ENCODE assay signal across 13 mouse cellular contexts in the genomic region with DNA sequence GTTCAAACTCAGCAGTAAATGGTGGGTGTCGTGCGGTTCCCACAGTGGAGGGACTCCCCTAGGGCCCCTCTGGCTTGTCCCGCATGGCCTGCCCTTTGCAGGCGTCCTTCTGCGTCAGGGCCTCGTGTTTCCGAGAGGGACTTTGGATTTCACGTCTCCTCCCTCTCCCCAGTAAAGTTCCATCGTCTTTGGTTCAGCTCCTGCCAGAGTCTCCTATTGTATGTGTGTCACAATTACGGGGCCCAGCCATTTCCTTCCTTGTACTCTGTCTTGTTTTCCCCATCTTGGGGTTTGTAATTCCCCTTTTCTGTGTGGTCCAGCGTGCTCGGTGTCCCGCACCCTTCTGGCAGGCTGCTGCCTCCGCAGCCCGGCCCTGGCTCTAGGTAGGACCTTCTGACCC. TPM values are rescaled to one million over a fixed set of nuclear protein-coding genes. Genes with fewer than 3 reads are reported as not detected.
DNase-seq lines count a peak whose midpoint lies in the region; ATAC-seq and TF ChIP-seq lines count a peak whose summit lies in the region.
"Had no signal": no experiment of that assay in that cellular context is flagged by ENCODE, and none has a peak within 500 bp of the region (broad histone marks: within the 10 kb centered on the region; RNA-seq: fewer than 3 reads in every experiment).

No protein-coding gene starts in this region.

- H3K27ac ChIP-seq in heart, embryonic 13.5 days (replicated peaks), result 0 out of 2 replicates have a peak overlapping the region, but pooled peaks have one; percentile 15
- peak overlapping the region; percentile 46; the same call in 1 of the 2 replicates for H3K27ac ChIP-seq in midbrain, embryonic 10.5 days (replicated peaks)
- H3K27ac ChIP-seq in midbrain, postnatal 0 days (ENCODE audit: low read depth, low read length), result no peak overlapping the region
- peak overlapping the region; percentile 59 for H3K27ac ChIP-seq in liver, embryonic 15.5 days (replicated peaks)
- peak overlapping the region; percentile 21; the same call in 1 of the 2 replicates for H3K27ac ChIP-seq in stomach, embryonic 16.5 days (ENCODE audit: low read length)
- H3K27ac ChIP-seq: hindbrain, embryonic 12.5 days; limb, embryonic 12.5 days; midbrain, embryonic 15.5 days had no signal

- no peak overlapping the region for H3K9ac ChIP-seq in heart, embryonic 13.5 days
- H3K9ac ChIP-seq in midbrain, postnatal 0 days (replicated peaks; ENCODE audit: low read length, poor library complexity, severe bottlenecking), result no peak overlapping the region
- no peak overlapping the region for H3K9ac ChIP-seq in liver, embryonic 15.5 days
- 0 out of 2 replicates have a peak overlapping the region, but pooled peaks have one; percentile 5 for H3K9ac ChIP-seq in stomach, embryonic 16.5 days (ENCODE audit: low read length)
- H3K9ac ChIP-seq: hindbrain, embryonic 12.5 days; limb, embryonic 12.5 days; midbrain, embryonic 15.5 days had no signal

- H3K9me3 ChIP-seq in heart, embryonic 13.5 days, result no peaks in the 10 kb centered on the region
- H3K9me3 ChIP-seq in midbrain, embryonic 10.5 days (replicated peaks), result no peaks in the 10 kb centered on the region
- H3K9me3 ChIP-seq in midbrain, postnatal 0 days (ENCODE audit: low read length), result no peaks in the 10 kb centered on the region
- H3K9me3 ChIP-seq in liver, embryonic 15.5 days (replicated peaks), result no peaks in the 10 kb centered on the region
- no peaks in the 10 kb centered on the region for H3K9me3 ChIP-seq in stomach, embryonic 16.5 days (replicated peaks; ENCODE audit: control insufficient read depth, low read length)
- H3K9me3 ChIP-seq: hindbrain, embryonic 12.5 days; limb, embryonic 12.5 days; midbrain, embryonic 15.5 days had no signal

- ATAC-seq in heart, embryonic 13.5 days (ENCODE audit: extremely low read depth, insufficient number of reproducible peaks, low FRiP score, low TSS enrichment), result no peak
- ATAC-seq in midbrain, postnatal 0 days (ENCODE audit: low FRiP score), result no peak
- no peak for ATAC-seq in liver, embryonic 15.5 days (ENCODE audit: insufficient read depth)
- ATAC-seq in stomach, embryonic 16.5 days (ENCODE audit: insufficient read depth, low FRiP score), result no peak
- ATAC-seq: midbrain, embryonic 15.5 days had no signal

- 0 out of 2 replicates have a peak, but pooled peaks cover 3% of the 10 kb centered on the region for H3K36me3 ChIP-seq in heart, embryonic 13.5 days
- H3K36me3 ChIP-seq in midbrain, embryonic 10.5 days, result peaks cover 5% of the 10 kb centered on the region
- H3K36me3 ChIP-seq in midbrain, postnatal 0 days (ENCODE audit: insufficient read depth, low read length), result no peaks in the 10 kb centered on the region
- H3K36me3 ChIP-seq in liver, embryonic 15.5 days (replicated peaks), result no peaks in the 10 kb centered on the region
- H3K36me3 ChIP-seq in stomach, embryonic 16.5 days (ENCODE audit: control insufficient read depth, insufficient read depth, low read length), result no peaks in the 10 kb centered on the region
- H3K36me3 ChIP-seq: hindbrain, embryonic 12.5 days; midbrain, embryonic 15.5 days had no signal

- 78% methylated on average over 15 of the region's 15 CpGs for WGBS in heart, embryonic 13.5 days
- WGBS in midbrain, embryonic 10.5 days, result 71% methylated on average over 15 of the region's 15 CpGs
- WGBS in midbrain, postnatal 0 days, result 54% methylated on average over 15 of the region's 15 CpGs
- WGBS in liver, embryonic 15.5 days (ENCODE audit: insufficient replicate concordance), result 45% methylated on average over 15 of the region's 15 CpGs
- 67% methylated on average over 15 of the region's 15 CpGs for WGBS in stomach, embryonic 16.5 days

- TF ChIP-seq CTCF in midbrain, postnatal 0 days (IDR thresholded peaks at IDR 0.05), result no peak

- H3K4me1 ChIP-seq in heart, embryonic 13.5 days, result peaks cover 81% of the 10 kb centered on the region
- H3K4me1 ChIP-seq in midbrain, embryonic 10.5 days, result peaks cover 94% of the 10 kb centered on the region
- H3K4me1 ChIP-seq in midbrain, postnatal 0 days (ENCODE audit: insufficient read depth, low read length), result peaks cover 5% of the 10 kb centered on the region
- H3K4me1 ChIP-seq in liver, embryonic 15.5 days (replicated peaks), result peaks cover 94% of the 10 kb centered on the region
- peaks cover 58% of the 10 kb centered on the region for H3K4me1 ChIP-seq in stomach, embryonic 16.5 days (ENCODE audit: control insufficient read depth, insufficient read depth, low read length)

- H3K27me3 ChIP-seq in heart, embryonic 13.5 days (replicated peaks), result no peaks in the 10 kb centered on the region
- no peaks in the 10 kb centered on the region for H3K27me3 ChIP-seq in midbrain, embryonic 10.5 days (ENCODE audit: low read depth, poor library complexity, severe bottlenecking)
- H3K27me3 ChIP-seq in midbrain, postnatal 0 days (ENCODE audit: insufficient read depth, low read length), result no peaks in the 10 kb centered on the region
- no peaks in the 10 kb centered on the region for H3K27me3 ChIP-seq in liver, embryonic 15.5 days
- H3K27me3 ChIP-seq in stomach, embryonic 16.5 days (ENCODE audit: control insufficient read depth, insufficient read depth, low read length), result no peaks in the 10 kb centered on the region
- H3K27me3 ChIP-seq: hindbrain, embryonic 12.5 days; limb, embryonic 12.5 days; midbrain, embryonic 15.5 days had no signal

- H3K4me2 ChIP-seq in heart, embryonic 13.5 days, result no peak overlapping the region
- no peak overlapping the region for H3K4me2 ChIP-seq in midbrain, postnatal 0 days (ENCODE audit: low read depth, low read length, poor library complexity, severe bottlenecking)
- H3K4me2 ChIP-seq in liver, embryonic 15.5 days, result peak overlapping the region; percentile 50; the same call in 1 of the 2 replicates
- no peak overlapping the region for H3K4me2 ChIP-seq in stomach, embryonic 16.5 days (ENCODE audit: low read depth, low read length)
- H3K4me2 ChIP-seq: hindbrain, embryonic 12.5 days; limb, embryonic 12.5 days; midbrain, embryonic 15.5 days had no signal

- no peak overlapping the region for H3K4me3 ChIP-seq in heart, embryonic 13.5 days
- H3K4me3 ChIP-seq in midbrain, embryonic 10.5 days, result no peak overlapping the region
- no peak overlapping the region for H3K4me3 ChIP-seq in midbrain, postnatal 0 days (ENCODE audit: low read depth, low read length)
- H3K4me3 ChIP-seq in liver, embryonic 15.5 days (replicated peaks), result peak overlapping the region; percentile 29
- H3K4me3 ChIP-seq in stomach, embryonic 16.5 days (replicated peaks; ENCODE audit: low read length), result no peak overlapping the region
- H3K4me3 ChIP-seq: hindbrain, embryonic 12.5 days; limb, embryonic 12.5 days; midbrain, embryonic 15.5 days had no signal

- no peak for DNase-seq in heart, postnatal 36 days
- DNase-seq in midbrain, embryonic 10.5 days (ENCODE audit: low spot score), result no peak
- DNase-seq in midbrain, postnatal 0 days (ENCODE audit: low spot score), result no peak
- DNase-seq in yolk sac, embryonic 10.5 days (ENCODE audit: low spot score), result no peak
- no peak for DNase-seq in embryo, embryonic 10.5 days (ENCODE audit: low spot score)
- DNase-seq: gastrocnemius, postnatal 25 days; right cerebral cortex, postnatal 25 days had no signal

- intact Hi-C loops in heart, postnatal 36 days (cut with DNase I), result loop anchor here (10.0 kb wide), 2 partner anchors 1199 to 1599 kb away; partner anchors contain the start of gene Sdk1

RNA-seq across cellular contexts. Expression of gene Ap5z1, which starts 20.2 kb away (rescaled TPM):
- polyA plus RNA-seq in heart, embryonic 13.5 days (2015; fragmentation: Nextera tagmentation; extraction: Ambion mirVana), result 6.9 and 7.4 TPM in 2 replicates
- total RNA-seq in heart, postnatal 36 days (2021), result 1 to 10 TPM; 6.2 to 6.4 TPM
- 12.3 and 14.6 TPM in 2 replicates for polyA plus RNA-seq in midbrain, embryonic 10.5 days (2016; fragmentation: Nextera tagmentation; extraction: Ambion mirVana)
- 11.5 and 15.3 TPM in 2 replicates for total RNA-seq in midbrain, postnatal 0 days (2014; rRNA removed)
- 6.6 and 7.1 TPM in 2 replicates for polyA plus RNA-seq in midbrain, postnatal 0 days (2015; fragmentation: Nextera tagmentation; extraction: Ambion mirVana)
- 4.2 and 5.6 TPM in 2 replicates for polyA plus RNA-seq in liver, embryonic 15.5 days (2015; fragmentation: Nextera tagmentation; extraction: Ambion mirVana)
- 9.5 and 10.4 TPM in 2 replicates for polyA plus RNA-seq in stomach, embryonic 16.5 days (2015; fragmentation: Nextera tagmentation; extraction: Ambion mirVana)

RNA-seq across cellular contexts. Expression of gene Foxk1, which starts 42.2 kb away (rescaled TPM):
- 3.4 and 4.3 TPM in 2 replicates for polyA plus RNA-seq in heart, embryonic 13.5 days (2015; fragmentation: Nextera tagmentation; extraction: Ambion mirVana)
- total RNA-seq in heart, postnatal 36 days (2021), result 10 to 100 TPM; 15.7 to 15.8 TPM
- polyA plus RNA-seq in midbrain, embryonic 10.5 days (2016; fragmentation: Nextera tagmentation; extraction: Ambion mirVana), result 3.7 and 5.3 TPM in 2 replicates
- 28.0 and 30.0 TPM in 2 replicates for total RNA-seq in midbrain, postnatal 0 days (2014; rRNA removed)
- polyA plus RNA-seq in midbrain, postnatal 0 days (2015; fragmentation: Nextera tagmentation; extraction: Ambion mirVana), result 4.9 and 7.1 TPM in 2 replicates
- 2.0 and 2.1 TPM in 2 replicates for polyA plus RNA-seq in liver, embryonic 15.5 days (2015; fragmentation: Nextera tagmentation; extraction: Ambion mirVana)
- 3.5 and 3.7 TPM in 2 replicates for polyA plus RNA-seq in stomach, embryonic 16.5 days (2015; fragmentation: Nextera tagmentation; extraction: Ambion mirVana)
